Mouse (Mus musculus) CH12.LX (cell line): Measurements from ENCODE around the gene Cmbl.
A peak's percentile ranks its signal among the peaks of the same experiment; 100 is the strongest.

Source experiments
- MYC ChIP-seq: IDR thresholded peaks from 2 replicates; pipeline ENCODE4 v1.6.1; 2011; ENCODE audit warnings: low read depth, mild to moderate bottlenecking, improper control_type of control experiment, low read length
- NELFE ChIP-seq: IDR thresholded peaks from 2 replicates; pipeline ENCODE4 v1.6.1; 2011; ENCODE audit warnings: low read depth, low read length, improper control_type of control experiment
- RCOR1 ChIP-seq: conservative IDR thresholded peaks from 2 replicates; pipeline ENCODE4 v1.6.1; 2012; ENCODE audit warnings: low read depth, mild to moderate bottlenecking, inconsistent platforms, low read length, improper control_type of control experiment
- ZC3H11A ChIP-seq: IDR thresholded peaks from 2 replicates; pipeline ENCODE4 v1.6.1; 2012; ENCODE audit warnings: low read depth, mild to moderate bottlenecking, inconsistent platforms, low read length, improper control_type of control experiment
- ZMIZ1 ChIP-seq: IDR thresholded peaks from 2 replicates; pipeline ENCODE4 v1.6.1; 2012; ENCODE audit warnings: low read depth, mild to moderate bottlenecking, inconsistent platforms, low read length, improper control_type of control experiment

- TF ChIP-seq ZMIZ1 = no peak
- no peak for TF ChIP-seq NELFE
- TF ChIP-seq MYC = peak; percentile 53; the same call in 1 of the 2 replicates
- TF ChIP-seq RCOR1 = no peak
- peak; percentile 84 for TF ChIP-seq ZC3H11A
These were observed 21.3 kb downstream of the Cmbl start for GRCm38 (mm10) chr15:31586519-31586918.
